ENCODE assay signal across 13 mouse cellular contexts in genomic region chr8:6288889-6289288, GRCm38 (mm10).
DNase-seq lines count a peak whose midpoint lies in the region; ATAC-seq lines count a peak whose summit lies in the region.
"Had no signal": no experiment of that assay in that cellular context is flagged by ENCODE, and none has a peak within 500 bp of the region (broad histone marks: within the 10 kb centered on the region; RNA-seq: fewer than 3 reads in every experiment).

No protein-coding gene starts in this region.

- no peaks in the 10 kb centered on the region for H3K27me3 ChIP-seq in hindbrain, embryonic 11.5 days (ENCODE audit: control insufficient read depth, insufficient read depth, low read length)
- no peaks in the 10 kb centered on the region for H3K27me3 ChIP-seq in hindbrain, embryonic 10.5 days (ENCODE audit: insufficient read depth, poor library complexity, severe bottlenecking)
- H3K27me3 ChIP-seq in hindbrain, embryonic 13.5 days, result no peaks in the 10 kb centered on the region
- H3K27me3 ChIP-seq in midbrain, embryonic 14.5 days (ENCODE audit: control insufficient read depth, insufficient read depth, low read length), result no peaks in the 10 kb centered on the region
- no peaks in the 10 kb centered on the region for H3K27me3 ChIP-seq in kidney, embryonic 14.5 days (ENCODE audit: control insufficient read depth, insufficient read depth, low read length)
- H3K27me3 ChIP-seq: lung, embryonic 15.5 days had no signal

- H3K9ac ChIP-seq in hindbrain, embryonic 11.5 days (ENCODE audit: low read depth, low read length), result no peak overlapping the region
- no peak overlapping the region for H3K9ac ChIP-seq in hindbrain, embryonic 13.5 days
- H3K9ac ChIP-seq in midbrain, embryonic 14.5 days (replicated peaks; ENCODE audit: low read length), result no peak overlapping the region
- no peak overlapping the region for H3K9ac ChIP-seq in kidney, embryonic 14.5 days (ENCODE audit: low read depth, low read length)
- H3K9ac ChIP-seq: lung, embryonic 15.5 days had no signal

- 54% methylated on average over 3 of the region's 3 CpGs for WGBS in hindbrain, embryonic 11.5 days
- WGBS in hindbrain, embryonic 10.5 days, result 53% methylated on average over 3 of the region's 3 CpGs
- 18% methylated on average over 3 of the region's 3 CpGs for WGBS in hindbrain, embryonic 13.5 days
- WGBS in midbrain, embryonic 14.5 days, result 12% methylated on average over 3 of the region's 3 CpGs
- 66% methylated on average over 3 of the region's 3 CpGs for WGBS in kidney, embryonic 14.5 days

- no peak overlapping the region for H3K27ac ChIP-seq in hindbrain, embryonic 11.5 days (ENCODE audit: low read depth, low read length)
- H3K27ac ChIP-seq in hindbrain, embryonic 10.5 days, result no peak overlapping the region
- no peak overlapping the region for H3K27ac ChIP-seq in hindbrain, embryonic 13.5 days
- H3K27ac ChIP-seq in midbrain, embryonic 14.5 days (replicated peaks; ENCODE audit: low read depth, low read length), result no peak overlapping the region
- no peak overlapping the region for H3K27ac ChIP-seq in kidney, embryonic 14.5 days (ENCODE audit: low read depth, low read length)
- H3K27ac ChIP-seq: heart, adult 2 months; lung, embryonic 15.5 days had no signal

- H3K4me2 ChIP-seq in hindbrain, embryonic 11.5 days (replicated peaks; ENCODE audit: low read depth, low read length), result no peak overlapping the region
- no peak overlapping the region for H3K4me2 ChIP-seq in hindbrain, embryonic 13.5 days
- no peak overlapping the region for H3K4me2 ChIP-seq in midbrain, embryonic 14.5 days (ENCODE audit: low read length)
- H3K4me2 ChIP-seq in kidney, embryonic 14.5 days (replicated peaks; ENCODE audit: low read depth, low read length), result no peak overlapping the region
- H3K4me2 ChIP-seq: lung, embryonic 15.5 days had no signal

- H3K36me3 ChIP-seq in hindbrain, embryonic 11.5 days (ENCODE audit: control insufficient read depth, insufficient read depth, low read length), result no peaks in the 10 kb centered on the region
- H3K36me3 ChIP-seq in hindbrain, embryonic 10.5 days, result no peaks in the 10 kb centered on the region
- no peaks in the 10 kb centered on the region for H3K36me3 ChIP-seq in hindbrain, embryonic 13.5 days
- H3K36me3 ChIP-seq in midbrain, embryonic 14.5 days (ENCODE audit: control insufficient read depth, insufficient read depth, low read length), result no peaks in the 10 kb centered on the region
- no peaks in the 10 kb centered on the region for H3K36me3 ChIP-seq in kidney, embryonic 14.5 days (ENCODE audit: control insufficient read depth, insufficient read depth, low read length)
- H3K36me3 ChIP-seq: lung, embryonic 15.5 days had no signal

- H3K9me3 ChIP-seq in hindbrain, embryonic 11.5 days (ENCODE audit: control insufficient read depth, low read length), result no peaks in the 10 kb centered on the region
- H3K9me3 ChIP-seq in hindbrain, embryonic 10.5 days, result no peaks in the 10 kb centered on the region
- no peaks in the 10 kb centered on the region for H3K9me3 ChIP-seq in hindbrain, embryonic 13.5 days
- H3K9me3 ChIP-seq in midbrain, embryonic 14.5 days (ENCODE audit: control insufficient read depth, low read length), result no peaks in the 10 kb centered on the region
- no peaks in the 10 kb centered on the region for H3K9me3 ChIP-seq in kidney, embryonic 14.5 days (ENCODE audit: control insufficient read depth, low read length)
- H3K9me3 ChIP-seq: lung, embryonic 15.5 days had no signal

- peak; percentile 59; the same call in 1 of the 2 replicates for ATAC-seq in hindbrain, embryonic 11.5 days (ENCODE audit: low FRiP score)
- ATAC-seq in hindbrain, embryonic 13.5 days (ENCODE audit: low FRiP score), result peak; percentile 72; the same call in 1 of the 2 replicates
- ATAC-seq in midbrain, embryonic 14.5 days (ENCODE audit: low FRiP score, low TSS enrichment), result peak; percentile 37; the same call in 1 of the 2 replicates
- no peak for ATAC-seq in megakaryocyte, adult 5-6 weeks (ENCODE audit: poor library complexity, severe bottlenecking)
- no peak for ATAC-seq in erythroblast, adult 5-6 weeks (replicated peaks; ENCODE audit: low FRiP score, poor library complexity, severe bottlenecking)
- no peak for ATAC-seq in kidney, embryonic 14.5 days (ENCODE audit: low FRiP score, low TSS enrichment)

- DNase-seq in hindbrain, embryonic 11.5 days (ENCODE audit: low spot score), result no peak
- no peak for DNase-seq in hindbrain, embryonic 10.5 days (ENCODE audit: low spot score)
- peak; percentile 5 for DNase-seq in cerebellum, adult 9-11 months
- peak; percentile 63 for DNase-seq in midbrain, embryonic 14.5 days
- DNase-seq: heart, adult 2 months; heart, postnatal 14 days; kidney, adult 9 months; thymus, postnatal 25 days had no signal

- H3K4me3 ChIP-seq in hindbrain, embryonic 11.5 days (ENCODE audit: low read depth, low read length), result no peak overlapping the region
- no peak overlapping the region for H3K4me3 ChIP-seq in hindbrain, embryonic 10.5 days
- no peak overlapping the region for H3K4me3 ChIP-seq in hindbrain, embryonic 13.5 days
- no peak overlapping the region for H3K4me3 ChIP-seq in midbrain, embryonic 14.5 days (replicated peaks; ENCODE audit: low read depth, low read length)
- H3K4me3 ChIP-seq in kidney, embryonic 14.5 days (ENCODE audit: low read length), result no peak overlapping the region
- H3K4me3 ChIP-seq: heart, adult 2 months; lung, embryonic 15.5 days had no signal

- H3K4me1 ChIP-seq in hindbrain, embryonic 11.5 days (replicated peaks; ENCODE audit: control insufficient read depth, insufficient read depth, low read length), result no peaks in the 10 kb centered on the region
- no peaks in the 10 kb centered on the region for H3K4me1 ChIP-seq in hindbrain, embryonic 10.5 days (replicated peaks)
- no peaks in the 10 kb centered on the region for H3K4me1 ChIP-seq in hindbrain, embryonic 13.5 days (replicated peaks)
- H3K4me1 ChIP-seq in midbrain, embryonic 14.5 days (ENCODE audit: control insufficient read depth, insufficient read depth, low read length), result no peaks in the 10 kb centered on the region
- no peaks in the 10 kb centered on the region for H3K4me1 ChIP-seq in kidney, embryonic 14.5 days (ENCODE audit: control insufficient read depth, insufficient read depth, low read length)
- H3K4me1 ChIP-seq: lung, embryonic 15.5 days had no signal

Comparison
In these comparisons a context has a peak if more than half of its experiments do, and no peak if none do; other contexts are left out.
1. ATAC-seq: peak in hindbrain, embryonic 11.5 days (single experiment), hindbrain, embryonic 13.5 days (single experiment) and midbrain, embryonic 14.5 days (single experiment); none in megakaryocyte, adult 5-6 weeks (single experiment), erythroblast, adult 5-6 weeks (single experiment) and kidney, embryonic 14.5 days (single experiment).
2. DNase-seq: peak in cerebellum, adult 9-11 months (single experiment) and midbrain, embryonic 14.5 days (single experiment); none in hindbrain, embryonic 11.5 days (single experiment) and hindbrain, embryonic 10.5 days (single experiment).